Mouse (Mus musculus) bone marrow, adult 2 months (tissue): ENCODE measurements around the gene Ppp1r17.

Source experiments
- CTCF ChIP-seq: fragments of 200-500 bp; IDR thresholded peaks from 2 replicates; pipeline ENCODE4 v1.5.1; 2011; ENCODE audit warnings: low read length, control low read depth; ENCODE audit not compliant: control insufficient read depth, insufficient read depth
- POLR2A ChIP-seq: fragments of 200-500 bp; IDR thresholded peaks from 2 replicates; pipeline ENCODE4 v1.6.1; 2011; ENCODE audit warnings: low read depth, mild to moderate bottlenecking, control low read depth, low read length, borderline replicate concordance; ENCODE audit not compliant: control insufficient read depth

DNA sequence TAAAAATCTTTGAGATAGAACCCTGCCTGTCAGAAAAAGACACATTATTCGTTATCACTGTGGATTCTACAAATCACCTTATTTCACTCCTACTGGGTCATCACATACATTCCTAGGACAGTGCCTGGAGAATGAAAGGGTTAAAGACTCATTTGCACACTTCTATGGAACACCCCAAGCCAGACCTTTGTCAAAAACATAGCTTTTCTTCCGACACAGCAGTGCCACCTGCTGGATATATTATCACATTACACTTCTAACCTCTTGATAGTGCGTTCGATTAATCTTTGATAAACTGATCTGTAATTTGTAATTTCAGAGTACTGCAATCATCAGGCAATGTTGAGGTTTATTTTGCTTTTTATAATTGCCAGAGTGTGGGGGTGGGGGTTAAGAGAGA lies 31.8 kb downstream of the Ppp1r17 start:
- TF ChIP-seq CTCF (no peak), POLR2A (no peak)
